Mouse (Mus musculus) lung, embryonic 15.5 days (tissue): ENCODE data around the gene 4921539E11Rik. TPM values are rescaled to one million over a fixed set of nuclear protein-coding genes. Genes with fewer than 3 reads are reported as not detected.

Source experiments
- ATAC-seq: fragments of 200-750 bp; cut with Nextera tagmentation; 2 replicates; pipeline ENCODE4 v1.8.0; 2017; ENCODE audit warnings: moderate number of reproducible peaks, borderline replicate concordance; ENCODE audit not compliant: low FRiP score, low TSS enrichment; ENCODE audit errors: extremely low read depth
- H3K27ac ChIP-seq: fragments of 300-500 bp; sonication (generic); 2 replicates; pipeline ENCODE4 v1.5.1; 2015; ENCODE audit warnings: moderate library complexity, mild to moderate bottlenecking, inconsistent platforms
- H3K27me3 ChIP-seq: fragments of 300-500 bp; sonication (generic); 2 replicates; pipeline ENCODE4 v1.6.1; 2015; ENCODE audit warnings: inconsistent platforms
- H3K36me3 ChIP-seq: fragments of 300-500 bp; sonication (generic); 2 replicates; pipeline ENCODE4 v1.6.1; 2015; ENCODE audit warnings: inconsistent platforms
- H3K4me1 ChIP-seq: fragments of 300-500 bp; sonication (generic); 2 replicates; pipeline ENCODE4 v1.6.1; 2015; ENCODE audit warnings: inconsistent platforms
- H3K4me2 ChIP-seq: fragments of 300-500 bp; sonication (generic); 2 replicates; pipeline ENCODE4 v1.6.1; 2015; ENCODE audit warnings: inconsistent platforms, mild to moderate bottlenecking, moderate library complexity
- H3K4me3 ChIP-seq: fragments of 300-500 bp; sonication (generic); 2 replicates; pipeline ENCODE4 v1.5.1; 2015; ENCODE audit warnings: mild to moderate bottlenecking, inconsistent platforms
- H3K9ac ChIP-seq: fragments of 300-500 bp; sonication (generic); 2 replicates; pipeline ENCODE4 v1.6.1; 2015; ENCODE audit warnings: inconsistent platforms
- H3K9me3 ChIP-seq: fragments of 300-500 bp; sonication (generic); 2 replicates; pipeline ENCODE4 v1.6.1; 2016; ENCODE audit warnings: inconsistent platforms
- WGBS: fragments of 180-500 bp; shearing (Covaris S2); methylation state at CpG from one replicate; pipeline ENCODE4 v1.1.7; 2015; 5-methylcytosine and 5-hydroxymethylcytosine counted together
- polyA plus RNA-seq: library from polyadenylated mRNA; unstranded; fragments of >200 nt; fragmentation: Nextera tagmentation; extraction: Ambion mirVana; gene quantifications from 2 replicates; pipeline ENCODE4 v1.2.1, GENCODE M21; 2015

The 4921539E11Rik gene
- polyA plus RNA-seq, 1 experiment from 2014 or later: not detected

- H3K27ac ChIP-seq: no peak overlapping the region
- no peaks in the 10 kb centered on the region for H3K4me1 ChIP-seq
- H3K36me3 ChIP-seq: peaks cover 24% of the 10 kb centered on the region
- H3K27me3 ChIP-seq: no peaks in the 10 kb centered on the region
- WGBS: 81% methylated on average over 2 of the region's 2 CpGs
- H3K9me3 ChIP-seq: no peaks in the 10 kb centered on the region
- no peak overlapping the region for H3K4me2 ChIP-seq
- no peak for ATAC-seq
- H3K9ac ChIP-seq: no peak overlapping the region
- no peak overlapping the region for H3K4me3 ChIP-seq
These were observed 98.2 kb downstream of the 4921539E11Rik start for GRCm38 (mm10) chr4:103192421-103192820.

GRCm38 (mm10) chr4:103188786-103189640 is 101.7 kb downstream of the 4921539E11Rik start:
- no peak overlapping the region for H3K4me2 ChIP-seq
- WGBS: 75% methylated on average over 8 of the region's 8 CpGs
- peaks cover 33% of the 10 kb centered on the region for H3K36me3 ChIP-seq
- H3K27ac ChIP-seq: no peak overlapping the region
- H3K4me1 ChIP-seq: no peaks in the 10 kb centered on the region
- no peaks in the 10 kb centered on the region for H3K9me3 ChIP-seq
- H3K4me3 ChIP-seq: no peak overlapping the region
- no peaks in the 10 kb centered on the region for H3K27me3 ChIP-seq
- no peak overlapping the region for H3K9ac ChIP-seq
- ATAC-seq: no peak

Other genes with a start within 250 kb of the 4921539E11Rik start
- 40.9 and 41.0 TPM in 2 replicates for gene Mier1, start 176.5 kb downstream of the 4921539E11Rik start, polyA plus RNA-seq
- 4.6 and 5.0 TPM in 2 replicates for gene Wdr78, start 176.3 kb downstream of the 4921539E11Rik start, polyA plus RNA-seq
- 8.0 and 10.7 TPM in 2 replicates for gene Slc35d1, start 75.7 kb downstream of the 4921539E11Rik start, polyA plus RNA-seq
- 21.4 and 24.1 TPM in 2 replicates for gene Oma1, start 22.9 kb upstream of the 4921539E11Rik start, polyA plus RNA-seq